In genomic region chr16:33832057-33832456, GRCm38 (mm10) we compare ENCODE assay signal across 10 mouse cellular contexts. TPM values are rescaled to one million over a fixed set of nuclear protein-coding genes. Genes with fewer than 3 reads are reported as not detected.
DNase-seq lines count a peak whose midpoint lies in the region; ATAC-seq and TF ChIP-seq lines count a peak whose summit lies in the region.
"Had no signal": no experiment of that assay in that cellular context is flagged by ENCODE, and none has a peak within 500 bp of the region (broad histone marks: within the 10 kb centered on the region; RNA-seq: fewer than 3 reads in every experiment).

No protein-coding gene starts in this region.

- peak overlapping the region; percentile 79; the same call in 1 of the 2 replicates for H3K27ac ChIP-seq in heart, embryonic 15.5 days
- peak overlapping the region; percentile 81; the same call in 1 of the 2 replicates for H3K27ac ChIP-seq in midbrain, embryonic 10.5 days (replicated peaks)
- H3K27ac ChIP-seq in midbrain, postnatal 0 days (ENCODE audit: low read depth, low read length), result no peak overlapping the region
- peak overlapping the region; percentile 93 for H3K27ac ChIP-seq in limb, embryonic 10.5 days
- H3K27ac ChIP-seq in stomach, embryonic 15.5 days, result peak overlapping the region; percentile 79

- no peaks in the 10 kb centered on the region for H3K9me3 ChIP-seq in heart, embryonic 15.5 days (replicated peaks)
- H3K9me3 ChIP-seq in midbrain, embryonic 10.5 days (replicated peaks), result no peaks in the 10 kb centered on the region
- H3K9me3 ChIP-seq in midbrain, postnatal 0 days (ENCODE audit: low read length), result no peaks in the 10 kb centered on the region
- no peaks in the 10 kb centered on the region for H3K9me3 ChIP-seq in limb, embryonic 10.5 days (replicated peaks)
- no peaks in the 10 kb centered on the region for H3K9me3 ChIP-seq in stomach, embryonic 15.5 days
- H3K9me3 ChIP-seq: liver, embryonic 15.5 days had no signal

- ATAC-seq in heart, embryonic 15.5 days (replicated peaks; ENCODE audit: insufficient number of reproducible peaks, insufficient read depth, low FRiP score, low read depth), result no peak
- no peak for ATAC-seq in midbrain, postnatal 0 days (ENCODE audit: low FRiP score)
- no peak for ATAC-seq in stomach, embryonic 15.5 days (ENCODE audit: insufficient read depth, low FRiP score, low read depth)

- H3K27me3 ChIP-seq in heart, embryonic 15.5 days, result 0 out of 2 replicates have a peak, but pooled peaks cover 3% of the 10 kb centered on the region
- peaks cover 80% of the 10 kb centered on the region for H3K27me3 ChIP-seq in midbrain, embryonic 10.5 days (ENCODE audit: low read depth, poor library complexity, severe bottlenecking)
- peaks cover 32% of the 10 kb centered on the region for H3K27me3 ChIP-seq in midbrain, postnatal 0 days (ENCODE audit: insufficient read depth, low read length)
- H3K27me3 ChIP-seq in limb, embryonic 10.5 days (ENCODE audit: low read depth, poor library complexity, severe bottlenecking), result no peaks in the 10 kb centered on the region
- H3K27me3 ChIP-seq in stomach, embryonic 15.5 days (replicated peaks), result no peaks in the 10 kb centered on the region

- no peak for TF ChIP-seq CTCF in midbrain, postnatal 0 days (IDR thresholded peaks at IDR 0.05)

- 0 out of 2 replicates have a peak overlapping the region, but pooled peaks have one; percentile 14 for H3K9ac ChIP-seq in heart, embryonic 15.5 days
- H3K9ac ChIP-seq in midbrain, postnatal 0 days (replicated peaks; ENCODE audit: low read length, poor library complexity, severe bottlenecking), result no peak overlapping the region
- no peak overlapping the region for H3K9ac ChIP-seq in stomach, embryonic 15.5 days
- H3K9ac ChIP-seq: liver, embryonic 15.5 days had no signal

- no peak for DNase-seq in heart, postnatal 4 days
- DNase-seq in midbrain, embryonic 10.5 days (ENCODE audit: low spot score), result no peak
- DNase-seq in midbrain, postnatal 0 days (ENCODE audit: low spot score), result no peak
- no peak for DNase-seq in limb, embryonic 10.5 days (ENCODE audit: low spot score)
- no peak for DNase-seq in layer of hippocampus, postnatal 10 days (ENCODE audit: low spot score in 2 of 2)
- DNase-seq in MN1 (ENCODE audit: low spot score), result no peak

- H3K4me2 ChIP-seq in heart, embryonic 15.5 days, result peak overlapping the region; percentile 67
- H3K4me2 ChIP-seq in midbrain, postnatal 0 days (ENCODE audit: low read depth, low read length, poor library complexity, severe bottlenecking), result no peak overlapping the region
- H3K4me2 ChIP-seq in stomach, embryonic 15.5 days, result peak overlapping the region; percentile 75; the same call in 1 of the 2 replicates

- no peak overlapping the region; the same call in 1 of the 2 replicates for H3K4me3 ChIP-seq in heart, embryonic 15.5 days
- H3K4me3 ChIP-seq in midbrain, embryonic 10.5 days, result peak overlapping the region; percentile 47; the same call in 1 of the 2 replicates
- no peak overlapping the region for H3K4me3 ChIP-seq in midbrain, postnatal 0 days (ENCODE audit: low read depth, low read length)
- H3K4me3 ChIP-seq in limb, embryonic 10.5 days, result peak overlapping the region; percentile 49
- no peak overlapping the region for H3K4me3 ChIP-seq in stomach, embryonic 15.5 days (replicated peaks)

- no peaks in the 10 kb centered on the region for H3K36me3 ChIP-seq in heart, embryonic 15.5 days
- no peaks in the 10 kb centered on the region for H3K36me3 ChIP-seq in midbrain, embryonic 10.5 days
- H3K36me3 ChIP-seq in midbrain, postnatal 0 days (ENCODE audit: insufficient read depth, low read length), result no peaks in the 10 kb centered on the region
- no peaks in the 10 kb centered on the region for H3K36me3 ChIP-seq in limb, embryonic 10.5 days
- no peaks in the 10 kb centered on the region for H3K36me3 ChIP-seq in stomach, embryonic 15.5 days
- H3K36me3 ChIP-seq: liver, embryonic 15.5 days had no signal

- H3K4me1 ChIP-seq in heart, embryonic 15.5 days (replicated peaks), result peaks cover 45% of the 10 kb centered on the region
- peaks cover 48% of the 10 kb centered on the region for H3K4me1 ChIP-seq in midbrain, embryonic 10.5 days
- no peaks in the 10 kb centered on the region; the same call in none of the 2 replicates for H3K4me1 ChIP-seq in midbrain, postnatal 0 days (ENCODE audit: insufficient read depth, low read length)
- H3K4me1 ChIP-seq in limb, embryonic 10.5 days, result peaks cover 74% of the 10 kb centered on the region
- H3K4me1 ChIP-seq in stomach, embryonic 15.5 days, result peaks cover 33% of the 10 kb centered on the region

- 74% methylated on average over 6 of the region's 6 CpGs for WGBS in heart, embryonic 15.5 days
- WGBS in midbrain, embryonic 10.5 days, result 46% methylated on average over 6 of the region's 6 CpGs
- WGBS in midbrain, postnatal 0 days, result 61% methylated on average over 6 of the region's 6 CpGs
- WGBS in limb, embryonic 10.5 days, result 44% methylated on average over 6 of the region's 6 CpGs
- 65% methylated on average over 6 of the region's 6 CpGs for WGBS in stomach, embryonic 15.5 days

RNA-seq across cellular contexts. Expression of gene Itgb5, which starts 2.6 kb away (rescaled TPM):
- 61.4 and 80.2 TPM in 2 replicates for polyA plus RNA-seq in heart, embryonic 15.5 days (2015; fragmentation: Nextera tagmentation; extraction: Ambion mirVana)
- 10 to 100 TPM; 70.1 to 76.9 TPM for total RNA-seq in heart, postnatal 4 days (2021)
- 9.0 and 13.6 TPM in 2 replicates for polyA plus RNA-seq in midbrain, embryonic 10.5 days (2016; fragmentation: Nextera tagmentation; extraction: Ambion mirVana)
- total RNA-seq in midbrain, postnatal 0 days (2014; rRNA removed), result 49.8 and 51.0 TPM in 2 replicates
- polyA plus RNA-seq in midbrain, postnatal 0 days (2015; fragmentation: Nextera tagmentation; extraction: Ambion mirVana), result 22.9 and 24.3 TPM in 2 replicates
- 64.3 and 67.1 TPM in 2 replicates for polyA plus RNA-seq in limb, embryonic 10.5 days (2016; fragmentation: Nextera tagmentation; extraction: Ambion mirVana)
- 50.2 and 50.8 TPM in 2 replicates for polyA plus RNA-seq in stomach, embryonic 15.5 days (2015; fragmentation: Nextera tagmentation; extraction: Ambion mirVana)
- 10 to 100 TPM; 33.7 to 37.6 TPM for total RNA-seq in layer of hippocampus, postnatal 10 days (2021)

RNA-seq across cellular contexts. Expression of gene Muc13, which starts 38.2 kb away (rescaled TPM):
- 0.06 and 0.18 TPM in 2 replicates for polyA plus RNA-seq in heart, embryonic 15.5 days (2015; fragmentation: Nextera tagmentation; extraction: Ambion mirVana)
- under 1 TPM; 0.12 to 0.20 TPM for total RNA-seq in heart, postnatal 4 days (2021)
- 0.10 and 0.15 TPM in 2 replicates for polyA plus RNA-seq in midbrain, embryonic 10.5 days (2016; fragmentation: Nextera tagmentation; extraction: Ambion mirVana)
- 0.05 TPM in 1 of 2 replicates, not detected in the other for total RNA-seq in midbrain, postnatal 0 days (2014; rRNA removed)
- not detected in 2 replicates for polyA plus RNA-seq in midbrain, postnatal 0 days (2015; fragmentation: Nextera tagmentation; extraction: Ambion mirVana)
- 0.16 and 0.21 TPM in 2 replicates for polyA plus RNA-seq in limb, embryonic 10.5 days (2016; fragmentation: Nextera tagmentation; extraction: Ambion mirVana)
- polyA plus RNA-seq in stomach, embryonic 15.5 days (2015; fragmentation: Nextera tagmentation; extraction: Ambion mirVana), result 42.0 and 60.9 TPM in 2 replicates
- total RNA-seq in layer of hippocampus, postnatal 10 days (2021), result under 1 TPM in 1 of 2 experiments, not detected in 1; 0.11 TPM
- total RNA-seq: adrenal gland, postnatal 25 days had no signal

Comparison
In these comparisons a context has a peak if more than half of its experiments do, and no peak if none do; other contexts are left out.
1. H3K4me3 ChIP-seq: peak in midbrain, embryonic 10.5 days (single experiment) and limb, embryonic 10.5 days (single experiment); none in heart, embryonic 15.5 days (single experiment), midbrain, postnatal 0 days (single experiment) and stomach, embryonic 15.5 days (single experiment).
2. RNA of gene Muc13, which starts 38.2 kb away (polyA plus RNA-seq): 42.0 to 60.9 TPM in stomach, embryonic 15.5 days; 0.16 to 0.21 TPM in limb, embryonic 10.5 days, 0.10 to 0.15 TPM in midbrain, embryonic 10.5 days, 0.06 to 0.18 TPM in heart, embryonic 15.5 days and not detected in midbrain, postnatal 0 days; every median in the first group is over 10 times any median in the second.